Mouse (Mus musculus) midbrain, embryonic 16.5 days (tissue): ENCODE measurements around the gene Slco4c1. TPM values are rescaled to one million over a fixed set of nuclear protein-coding genes. Genes with fewer than 3 reads are reported as not detected.

Experiments used
- ATAC-seq: fragments of 200-750 bp; cut with Nextera tagmentation; 2 replicates; pipeline ENCODE4 v1.8.0; 2017; ENCODE audit warnings: moderate TSS enrichment
- H3K27ac ChIP-seq: fragments of 300-500 bp; sonication (generic); 2 replicates; pipeline ENCODE4 v1.5.1; 2014; ENCODE audit warnings: mild to moderate bottlenecking, low read length, mixed read lengths
- H3K27me3 ChIP-seq: fragments of 300-500 bp; sonication (generic); 2 replicates; pipeline ENCODE4 v1.6.1; 2014; ENCODE audit warnings: low read depth, low read length, mixed read lengths; ENCODE audit not compliant: control insufficient read depth, insufficient read depth
- H3K36me3 ChIP-seq: fragments of 300-500 bp; sonication (generic); 2 replicates; pipeline ENCODE4 v1.6.1; 2014; ENCODE audit warnings: mild to moderate bottlenecking, low read length, moderate library complexity, mixed read lengths; ENCODE audit not compliant: control insufficient read depth, insufficient read depth
- H3K4me1 ChIP-seq: fragments of 300-500 bp; sonication (generic); 2 replicates; pipeline ENCODE4 v1.6.1; 2014; ENCODE audit warnings: mild to moderate bottlenecking, low read length, mixed read lengths; ENCODE audit not compliant: control insufficient read depth, insufficient read depth
- H3K4me2 ChIP-seq: fragments of 300-500 bp; sonication (generic); 2 replicates; pipeline ENCODE4 v1.6.1; 2014; ENCODE audit warnings: mild to moderate bottlenecking, low read length, mixed read lengths
- H3K4me3 ChIP-seq: fragments of 300-500 bp; sonication (generic); 2 replicates; pipeline ENCODE4 v1.5.1; 2014; ENCODE audit warnings: low read depth, mild to moderate bottlenecking, low read length, moderate library complexity, mixed read lengths
- H3K9ac ChIP-seq: fragments of 300-500 bp; sonication (generic); 2 replicates; pipeline ENCODE4 v1.6.1; 2014; ENCODE audit warnings: low read depth, low read length, mixed read lengths
- H3K9me3 ChIP-seq: fragments of 300-500 bp; sonication (generic); replicated peaks from 2 replicates; pipeline ENCODE4 v1.6.1; 2014; ENCODE audit warnings: mild to moderate bottlenecking, low read length, mixed read lengths; ENCODE audit not compliant: control insufficient read depth, poor library complexity, severe bottlenecking
- WGBS: fragments of 180-500 bp; shearing (Covaris S2); extraction: QIAGEN DNeasy Blood & Tissue Kit; methylation state at CpG from one replicate; pipeline ENCODE4 v1.1.7; 2014; 5-methylcytosine and 5-hydroxymethylcytosine counted together
- polyA plus RNA-seq: library from polyadenylated mRNA; unstranded; fragments of >200 nt; fragmentation: Nextera tagmentation; extraction: Ambion mirVana; gene quantifications from 2 replicates; pipeline ENCODE4 v1.2.1, GENCODE M21; 2015

Gene Slco4c1
- polyA plus RNA-seq, 1 experiment from 2014 or later, result 1.9 TPM

DNA sequence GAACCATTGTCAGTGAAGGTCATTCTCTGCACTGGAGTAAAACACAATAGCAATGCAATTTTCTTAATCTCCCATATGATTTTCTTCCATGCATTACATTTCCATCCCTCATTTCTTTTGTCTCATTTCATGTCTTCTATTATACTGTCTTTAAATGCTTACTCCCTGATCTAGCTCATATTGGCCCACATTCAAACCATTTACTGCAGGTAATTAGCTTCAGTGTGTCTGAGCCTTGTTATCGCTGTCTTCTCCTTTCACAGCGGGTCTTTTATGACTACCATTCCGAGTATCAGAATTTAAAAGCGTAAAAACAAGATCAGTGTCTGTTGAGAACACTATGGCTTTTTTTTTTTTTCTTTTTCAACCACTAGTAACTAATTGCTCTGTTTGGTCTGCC, 77.3 kb downstream of the Slco4c1 start:
- H3K9me3 ChIP-seq, result no peaks in the 10 kb centered on the region
- no peak overlapping the region for H3K9ac ChIP-seq
- no peaks in the 10 kb centered on the region for H3K36me3 ChIP-seq
- no peak overlapping the region for H3K4me3 ChIP-seq
- 60% methylated on average over 4 of the region's 4 CpGs for WGBS
- no peaks in the 10 kb centered on the region for H3K27me3 ChIP-seq
- no peaks in the 10 kb centered on the region; the same call in 1 of the 2 replicates for H3K4me1 ChIP-seq
- no peak overlapping the region for H3K27ac ChIP-seq
- ATAC-seq, result 0 out of 2 replicates have a peak, but pooled peaks have one; percentile 21
- H3K4me2 ChIP-seq, result no peak overlapping the region

- WGBS, result 65% methylated on average over 5 of the region's 5 CpGs
- Histone ChIP-seq H3K27ac (no peak overlapping the region), H3K4me1 (no peaks in the 10 kb centered on the region; the same call in 1 of the 2 replicates), H3K9ac (no peak overlapping the region), H3K9me3 (no peaks in the 10 kb centered on the region), H3K36me3 (no peaks in the 10 kb centered on the region), H3K4me3 (no peak overlapping the region), H3K27me3 (no peaks in the 10 kb centered on the region), H3K4me2 (no peak overlapping the region)
- ATAC-seq, result no peak
Observed at GRCm38 (mm10) chr1:96794290-96794689, 77.7 kb downstream of the Slco4c1 start.

DNA sequence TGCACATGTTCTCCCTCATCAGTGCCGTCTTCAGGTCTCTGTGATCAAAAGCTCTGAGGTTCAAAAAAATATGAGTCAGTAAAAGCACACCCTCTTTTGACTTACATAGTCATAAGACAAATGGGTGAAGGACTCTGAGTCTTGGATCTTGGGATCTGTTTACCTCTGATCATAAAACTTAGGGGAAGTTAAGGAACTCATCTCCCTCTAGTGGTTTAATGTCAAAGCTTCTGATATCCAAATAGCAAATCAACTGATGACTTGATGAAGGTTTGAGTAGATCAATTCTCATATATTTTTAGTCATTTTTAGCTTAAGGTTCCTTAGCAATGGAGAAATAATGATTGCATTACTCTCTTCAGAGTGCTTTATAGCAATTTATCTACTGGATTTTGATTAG, 82.7 kb downstream of the Slco4c1 start:
- Histone ChIP-seq H3K27me3 (no peaks in the 10 kb centered on the region), H3K27ac (no peak overlapping the region), H3K4me2 (no peak overlapping the region), H3K36me3 (no peaks in the 10 kb centered on the region), H3K9me3 (no peaks in the 10 kb centered on the region), H3K4me1 (no peaks in the 10 kb centered on the region), H3K4me3 (no peak overlapping the region), H3K9ac (no peak overlapping the region)
- WGBS, result 92% methylated on average over 1 of the region's 1 CpGs
- ATAC-seq, result no peak

GRCm38 (mm10) chr1:96774174-96774573, 97.8 kb downstream of the Slco4c1 start:
- H3K36me3 ChIP-seq, result no peaks in the 10 kb centered on the region
- no peaks in the 10 kb centered on the region for H3K27me3 ChIP-seq
- H3K4me1 ChIP-seq, result no peaks in the 10 kb centered on the region
- H3K9ac ChIP-seq, result no peak overlapping the region
- no peak overlapping the region for H3K4me3 ChIP-seq
- H3K4me2 ChIP-seq, result no peak overlapping the region
- no peak overlapping the region for H3K27ac ChIP-seq
- H3K9me3 ChIP-seq, result no peaks in the 10 kb centered on the region
- ATAC-seq, result 0 out of 2 replicates have a peak, but pooled peaks have one; percentile 42
- WGBS, result 88% methylated on average over 4 of the region's 4 CpGs

DNA sequence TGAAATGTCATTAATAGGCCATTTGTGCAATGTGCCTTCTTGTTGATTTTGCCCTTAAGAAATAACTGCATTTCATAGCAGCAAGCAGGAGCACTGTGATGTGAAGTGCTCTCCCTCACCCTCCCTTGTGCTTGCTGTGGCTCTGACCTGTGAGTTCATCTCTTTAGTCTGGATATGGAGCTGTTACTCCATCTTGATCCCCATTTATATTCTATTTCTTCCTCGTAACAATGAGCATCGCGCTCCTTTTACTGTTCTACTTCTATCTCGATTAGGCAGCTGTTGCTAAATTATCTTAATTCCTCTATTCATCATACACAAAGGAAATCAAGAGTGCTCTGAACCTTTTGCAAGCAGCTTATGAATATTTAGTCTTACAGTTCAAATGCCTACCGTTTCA, 98.3 kb downstream of the Slco4c1 start:
- H3K4me3 ChIP-seq, result no peak overlapping the region
- H3K27ac ChIP-seq, result no peak overlapping the region
- no peak overlapping the region for H3K9ac ChIP-seq
- ATAC-seq, result no peak
- H3K4me1 ChIP-seq, result no peaks in the 10 kb centered on the region
- 30% methylated on average over 5 of the region's 5 CpGs for WGBS
- no peaks in the 10 kb centered on the region for H3K27me3 ChIP-seq
- no peaks in the 10 kb centered on the region for H3K9me3 ChIP-seq
- H3K36me3 ChIP-seq, result no peaks in the 10 kb centered on the region
- H3K4me2 ChIP-seq, result no peak overlapping the region

DNA sequence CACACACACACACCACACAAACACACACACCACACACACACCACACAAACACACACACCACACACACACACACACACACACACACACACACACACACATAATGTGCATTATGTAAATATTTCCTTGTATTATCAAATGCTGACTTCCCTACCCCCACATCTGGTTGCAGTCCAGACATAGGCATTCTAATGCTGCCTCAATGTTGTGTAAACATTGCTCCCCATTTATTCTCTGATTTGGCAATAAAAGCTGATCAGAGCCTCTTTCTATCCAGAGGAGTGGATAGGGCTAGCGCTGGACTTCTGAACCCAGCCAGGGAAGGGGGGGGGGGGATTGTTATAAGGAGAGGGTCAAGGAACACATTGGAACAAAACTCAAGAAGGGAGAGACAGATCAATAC, 101.7 kb downstream of the Slco4c1 start:
- Histone ChIP-seq H3K9ac (no peak overlapping the region), H3K4me1 (no peaks in the 10 kb centered on the region), H3K27me3 (no peaks in the 10 kb centered on the region), H3K9me3 (no peaks in the 10 kb centered on the region), H3K36me3 (no peaks in the 10 kb centered on the region), H3K4me3 (no peak overlapping the region), H3K4me2 (no peak overlapping the region), H3K27ac (no peak overlapping the region)
- WGBS, result 85% methylated on average over 1 of the region's 1 CpGs
- no peak for ATAC-seq

DNA sequence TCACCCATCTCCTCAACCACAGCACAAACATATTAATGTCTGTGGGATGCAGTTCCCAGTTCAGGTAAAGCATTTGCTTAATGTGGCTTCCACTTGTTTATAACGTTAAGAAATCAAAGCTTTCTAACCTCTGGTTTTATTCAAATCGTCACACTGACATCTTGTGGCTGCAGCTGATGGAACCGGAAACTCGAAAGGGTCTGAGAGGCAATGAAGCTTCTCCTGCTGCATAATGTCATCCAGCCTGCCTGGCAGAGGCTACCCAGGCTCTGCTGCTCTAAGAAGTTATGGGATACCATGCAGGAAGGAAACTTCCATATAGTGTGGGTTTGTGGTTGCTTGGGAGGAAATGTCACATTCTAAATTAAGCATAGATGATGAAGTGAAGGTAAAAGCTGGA, 103.7 kb downstream of the Slco4c1 start:
- no peaks in the 10 kb centered on the region for H3K27me3 ChIP-seq
- ATAC-seq, result peak; percentile 80
- no peak overlapping the region for H3K9ac ChIP-seq
- H3K27ac ChIP-seq, result no peak overlapping the region
- H3K4me3 ChIP-seq, result no peak overlapping the region
- H3K9me3 ChIP-seq, result no peaks in the 10 kb centered on the region
- H3K36me3 ChIP-seq, result no peaks in the 10 kb centered on the region
- no peak overlapping the region for H3K4me2 ChIP-seq
- WGBS, result 12% methylated on average over 4 of the region's 4 CpGs
- H3K4me1 ChIP-seq, result no peaks in the 10 kb centered on the region

DNA sequence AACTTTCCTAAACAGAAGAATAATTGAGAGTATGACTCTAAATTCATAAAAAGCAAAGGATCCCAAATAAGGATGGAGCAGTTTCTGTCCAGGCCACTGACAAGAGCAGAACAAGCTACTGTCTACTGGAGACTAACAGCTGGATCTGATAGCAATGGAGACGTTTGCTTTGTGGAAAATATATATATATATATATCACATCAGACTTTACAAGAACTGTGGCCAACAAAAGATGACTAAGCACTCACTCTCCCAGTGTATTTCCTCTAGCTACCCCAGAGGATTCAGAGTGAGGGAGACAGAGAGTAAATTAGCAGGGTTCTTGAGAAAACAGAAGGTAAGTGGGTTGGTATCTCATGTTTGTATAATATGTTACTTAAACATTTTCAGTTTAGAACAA, 105.4 kb downstream of the Slco4c1 start:
- H3K4me3 ChIP-seq, result no peak overlapping the region
- H3K4me1 ChIP-seq, result no peaks in the 10 kb centered on the region
- no peaks in the 10 kb centered on the region for H3K9me3 ChIP-seq
- no peak overlapping the region for H3K9ac ChIP-seq
- WGBS, result 61% methylated on average over 1 of the region's 1 CpGs
- no peak overlapping the region for H3K27ac ChIP-seq
- ATAC-seq, result no peak
- H3K4me2 ChIP-seq, result no peak overlapping the region
- no peaks in the 10 kb centered on the region for H3K27me3 ChIP-seq
- H3K36me3 ChIP-seq, result no peaks in the 10 kb centered on the region
